Mouse (Mus musculus) cortical plate, adult 2 months (tissue): Measurements from ENCODE around the gene Erf. TPM values are rescaled to one million over a fixed set of nuclear protein-coding genes. Genes with fewer than 3 reads are reported as not detected.

Experiments
- H3K27ac ChIP-seq: fragments of 200-500 bp; 2 replicates; pipeline ENCODE4 v1.5.1; 2012; ENCODE audit warnings: low read length, control low read depth, inconsistent platforms; ENCODE audit not compliant: insufficient read depth
- H3K4me1 ChIP-seq: fragments of 200-500 bp; 2 replicates; pipeline ENCODE4 v1.6.1; 2011; ENCODE audit warnings: low read length; ENCODE audit not compliant: control insufficient read depth, insufficient read depth
- H3K4me3 ChIP-seq: fragments of 200-500 bp; 2 replicates; pipeline ENCODE4 v1.5.1; 2011; ENCODE audit warnings: mild to moderate bottlenecking, low read length, control low read depth; ENCODE audit not compliant: insufficient read depth
- CTCF ChIP-seq: fragments of 200-500 bp; IDR thresholded peaks from 2 replicates; pipeline ENCODE4 v1.5.1; 2011; ENCODE audit warnings: mild to moderate bottlenecking, control low read depth, low read length; ENCODE audit not compliant: insufficient read depth; ENCODE audit errors: extremely low read depth
- POLR2A ChIP-seq: fragments of 200-500 bp; IDR thresholded peaks from 2 replicates; pipeline ENCODE4 v1.6.1; 2011; ENCODE audit warnings: mild to moderate bottlenecking, low read length, control low read depth; ENCODE audit not compliant: insufficient read depth; ENCODE audit errors: extremely low read depth
- polyA plus RNA-seq: library from polyadenylated mRNA; depleted of rRNA; stranded (reverse); fragments of >200 nt; gene quantifications from 2 replicates; pipeline ENCODE4 v1.2.3, GENCODE M21; 2012; rRNA removed

Gene Erf
- polyA plus RNA-seq, 1 experiment = 48.6 TPM

DNA sequence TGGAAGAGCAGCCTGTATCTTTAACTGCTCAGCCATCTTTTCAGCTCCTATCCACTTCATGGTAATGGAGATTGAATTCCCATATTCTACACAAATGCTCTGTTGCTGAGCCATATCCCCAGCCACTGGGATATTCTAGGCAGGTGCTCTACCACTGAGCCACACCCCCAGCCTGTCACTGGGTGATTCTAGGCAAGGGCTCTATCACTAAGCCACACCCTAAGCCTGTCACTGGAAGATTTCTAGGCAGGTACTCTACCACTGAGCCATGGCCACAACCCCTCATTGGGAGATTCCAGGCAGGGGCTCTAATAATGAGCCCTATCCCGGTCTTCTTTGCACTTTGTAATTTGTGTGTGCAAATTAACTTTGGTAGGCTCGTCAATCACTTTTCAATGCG, 55.4 kb downstream of the Erf start:
- Histone ChIP-seq H3K4me3 (no peak overlapping the region), H3K4me1 (no peaks in the 10 kb centered on the region), H3K27ac (no peak overlapping the region)
- TF ChIP-seq CTCF (no peak), POLR2A (no peak)

Other genes with a start within 250 kb of the Erf start
- 899 and 943 TPM in 2 replicates for gene Atp1a3, start 244.8 kb downstream of the Erf start, polyA plus RNA-seq
- gene Grik5, start 178.4 kb downstream of the Erf start, polyA plus RNA-seq = 191 and 201 TPM in 2 replicates
- 36.6 and 39.2 TPM in 2 replicates for gene Zfp574, start 178.2 kb downstream of the Erf start, polyA plus RNA-seq
- gene Pou2f2, start 71.0 kb downstream of the Erf start, polyA plus RNA-seq = 10.5 and 10.7 TPM in 2 replicates
- 22.7 and 25.7 TPM in 2 replicates for gene Dedd2, start 30.1 kb downstream of the Erf start, polyA plus RNA-seq
- 7.4 and 8.0 TPM in 2 replicates for gene Zfp526, start 29.3 kb downstream of the Erf start, polyA plus RNA-seq
- gene Gsk3a, start 12.9 kb downstream of the Erf start, polyA plus RNA-seq = 287 and 292 TPM in 2 replicates
- 89.6 and 94.1 TPM in 2 replicates for gene Cic, start 16.9 kb upstream of the Erf start, polyA plus RNA-seq
- gene Pafah1b3, start 47.2 kb upstream of the Erf start, polyA plus RNA-seq = 20.5 and 24.5 TPM in 2 replicates
- 0.08 and 0.13 TPM in 2 replicates for gene Prr19, start 50.6 kb upstream of the Erf start, polyA plus RNA-seq
- gene Tmem145, start 55.3 kb upstream of the Erf start, polyA plus RNA-seq = 116 and 129 TPM in 2 replicates
- 69.3 and 75.7 TPM in 2 replicates for gene Megf8, start 66.4 kb upstream of the Erf start, polyA plus RNA-seq
- gene Cnfn, start 119.0 kb upstream of the Erf start, polyA plus RNA-seq = not detected in 2 replicates
- gene Lipe, start 147.9 kb upstream of the Erf start, polyA plus RNA-seq = 8.0 and 9.1 TPM in 2 replicates
- not detected in 2 replicates for gene Cxcl17, start 162.1 kb upstream of the Erf start, polyA plus RNA-seq
- gene Ceacam1, start 226.8 kb upstream of the Erf start, polyA plus RNA-seq = 4.7 and 5.1 TPM in 2 replicates